Mouse (Mus musculus) lung, postnatal 0 days (tissue): ENCODE results near the gene Pxk. TPM values are rescaled to one million over a fixed set of nuclear protein-coding genes. Genes with fewer than 3 reads are reported as not detected.

ENCODE experiments used
- ATAC-seq: fragments of 200-750 bp; cut with Nextera tagmentation; 2 replicates; pipeline ENCODE4 v1.8.0; 2017; ENCODE audit warnings: moderate library complexity
- DNase-seq: peaks from one replicate; pipeline ENCODE4 v3.0.0-alpha.2; 2016; ENCODE audit warnings: low spot score
- H3K27ac ChIP-seq: fragments of 300-500 bp; sonication (generic); 2 replicates; pipeline ENCODE4 v1.5.1; 2014; ENCODE audit warnings: antibody characterized with exemption, mild to moderate bottlenecking, low read length, mixed read lengths
- H3K27me3 ChIP-seq: fragments of 300-500 bp; sonication (generic); replicated peaks from 2 replicates; pipeline ENCODE4 v1.6.1; 2014; ENCODE audit warnings: low read length, mixed read lengths; ENCODE audit not compliant: insufficient read depth
- H3K36me3 ChIP-seq: fragments of 300-500 bp; sonication (generic); 2 replicates; pipeline ENCODE4 v1.6.1; 2014; ENCODE audit warnings: low read length, mixed read lengths; ENCODE audit not compliant: insufficient read depth
- H3K4me1 ChIP-seq: fragments of 300-500 bp; sonication (generic); 2 replicates; pipeline ENCODE4 v1.6.1; 2014; ENCODE audit warnings: antibody characterized with exemption, low read depth, low read length, mixed read lengths; ENCODE audit not compliant: insufficient read depth
- H3K4me2 ChIP-seq: fragments of 300-500 bp; sonication (generic); replicated peaks from 2 replicates; pipeline ENCODE4 v1.6.1; 2014; ENCODE audit warnings: low read depth, mild to moderate bottlenecking, low read length, moderate library complexity, mixed read lengths
- H3K4me3 ChIP-seq: fragments of 300-500 bp; sonication (generic); 2 replicates; pipeline ENCODE4 v1.5.1; 2014; ENCODE audit warnings: low read depth, low read length
- H3K9ac ChIP-seq: fragments of 300-500 bp; sonication (generic); replicated peaks from 2 replicates; pipeline ENCODE4 v1.6.1; 2014; ENCODE audit warnings: low read depth, mild to moderate bottlenecking
- H3K9me3 ChIP-seq: fragments of 300-500 bp; sonication (generic); 2 replicates; pipeline ENCODE4 v1.6.1; 2016; ENCODE audit warnings: low read length, mixed read lengths
- CTCF ChIP-seq: IDR thresholded peaks from 2 replicates; pipeline ENCODE4 v1.5.1; 2016; ENCODE audit warnings: antibody characterized with exemption, mild to moderate bottlenecking
- EP300 ChIP-seq: IDR thresholded peaks from 2 replicates; pipeline ENCODE4 v1.6.1; 2016; ENCODE audit warnings: antibody characterized with exemption, mild to moderate bottlenecking, control low read depth
- WGBS: fragments of 180-500 bp; shearing (Covaris S2); extraction: QIAGEN DNeasy Blood & Tissue Kit; methylation state at CpG from one replicate; pipeline ENCODE4 v1.1.7; 2014; 5-methylcytosine and 5-hydroxymethylcytosine counted together
- polyA plus RNA-seq: library from polyadenylated mRNA; unstranded; fragments of >200 nt; fragmentation: Nextera tagmentation; extraction: Ambion mirVana; gene quantifications from 2 replicates; pipeline ENCODE4 v1.2.1, GENCODE M21; 2015

Gene Pxk
- polyA plus RNA-seq, 1 experiment from 2014 or later = 47.5 TPM

- peaks cover 21% of the 10 kb centered on the region for H3K36me3 ChIP-seq
- TF ChIP-seq EP300 = no peak
- TF ChIP-seq CTCF = no peak
- WGBS = 88% methylated on average over 1 of the region's 1 CpGs
Measured at GRCm38 (mm10) chr14:8082949-8083348, 15.1 kb upstream of the Pxk start.

GRCm38 (mm10) chr14:8089016-8089415, 9.0 kb upstream of the Pxk start:
- Histone ChIP-seq H3K4me3 (no peak overlapping the region), H3K4me1 (no peaks in the 10 kb centered on the region), H3K36me3 (peaks cover 34% of the 10 kb centered on the region), H3K9me3 (no peaks in the 10 kb centered on the region), H3K27ac (no peak overlapping the region), H3K4me2 (no peak overlapping the region), H3K9ac (no peak overlapping the region), H3K27me3 (no peaks in the 10 kb centered on the region)
- DNase-seq (no peak), ATAC-seq (no peak)
- 90% methylated on average over 2 of the region's 2 CpGs for WGBS
- TF ChIP-seq EP300 (no peak), CTCF (no peak)

More at GRCm38 (mm10) chr14:8082949-8083348, 15.1 kb upstream of the Pxk start:
- Histone ChIP-seq H3K4me2 (no peak overlapping the region), H3K9me3 (no peaks in the 10 kb centered on the region), H3K27me3 (no peaks in the 10 kb centered on the region; the same call in 1 of the 2 replicates), H3K27ac (no peak overlapping the region), H3K9ac (no peak overlapping the region), H3K4me3 (no peak overlapping the region), H3K4me1 (peaks cover 7% of the 10 kb centered on the region; the same call in 1 of the 2 replicates)
- ATAC-seq = peak; percentile 16; the same call in 1 of the 2 replicates
- peak; percentile 78 for DNase-seq

- 88% methylated on average over 2 of the region's 2 CpGs for WGBS
Measured at GRCm38 (mm10) chr14:8092573-8092972, 5.4 kb upstream of the Pxk start.

GRCm38 (mm10) chr14:8093427-8093826, 4.6 kb upstream of the Pxk start:
- DNase-seq (peak; percentile 38), ATAC-seq (no peak)
- Histone ChIP-seq H3K27ac (no peak overlapping the region), H3K4me2 (no peak overlapping the region), H3K4me1 (peaks cover 10% of the 10 kb centered on the region; the same call in 1 of the 2 replicates), H3K9ac (no peak overlapping the region), H3K4me3 (no peak overlapping the region), H3K27me3 (no peaks in the 10 kb centered on the region), H3K9me3 (no peaks in the 10 kb centered on the region), H3K36me3 (peaks cover 13% of the 10 kb centered on the region; the same call in 1 of the 2 replicates)
- no peak for TF ChIP-seq EP300
- no peak for TF ChIP-seq CTCF
- 59% methylated on average over 5 of the region's 5 CpGs for WGBS

More at GRCm38 (mm10) chr14:8092573-8092972, 5.4 kb upstream of the Pxk start:
- Histone ChIP-seq H3K4me3 (no peak overlapping the region), H3K4me2 (no peak overlapping the region), H3K9me3 (no peaks in the 10 kb centered on the region), H3K4me1 (peaks cover 7% of the 10 kb centered on the region; the same call in 1 of the 2 replicates), H3K27ac (no peak overlapping the region), H3K36me3 (peaks cover 14% of the 10 kb centered on the region; the same call in 1 of the 2 replicates), H3K9ac (no peak overlapping the region), H3K27me3 (no peaks in the 10 kb centered on the region)
- ATAC-seq = no peak
- DNase-seq = peak; percentile 75
- TF ChIP-seq CTCF (peak; percentile 66), EP300 (no peak)

- H3K27me3 ChIP-seq = no peaks in the 10 kb centered on the region
- peaks cover 7% of the 10 kb centered on the region; the same call in 1 of the 2 replicates for H3K36me3 ChIP-seq
- no peak overlapping the region for H3K4me3 ChIP-seq
- H3K4me1 ChIP-seq = peaks cover 10% of the 10 kb centered on the region; the same call in 1 of the 2 replicates
- H3K27ac ChIP-seq = peak overlapping the region; percentile 81
- 0 out of 2 replicates have a peak, but pooled peaks have one; percentile 2 for ATAC-seq
- 0 out of 2 replicates have a peak overlapping the region, but pooled peaks have one; percentile 9 for H3K9ac ChIP-seq
- DNase-seq = peak; percentile 73
- 28% methylated on average over 3 of the region's 3 CpGs for WGBS
- no peaks in the 10 kb centered on the region for H3K9me3 ChIP-seq
- no peak for TF ChIP-seq EP300
- TF ChIP-seq CTCF = no peak
- peak overlapping the region; percentile 48 for H3K4me2 ChIP-seq
Measured at GRCm38 (mm10) chr14:8094931-8095561, 3.0 kb upstream of the Pxk start.

- peaks cover 2% of the 10 kb centered on the region; the same call in 1 of the 2 replicates for H3K36me3 ChIP-seq
- H3K4me1 ChIP-seq = peaks cover 10% of the 10 kb centered on the region; the same call in 1 of the 2 replicates
- TF ChIP-seq CTCF = no peak
- TF ChIP-seq EP300 = no peak
- 26% methylated on average over 7 of the region's 7 CpGs for WGBS
- peak overlapping the region; percentile 9; the same call in 1 of the 2 replicates for H3K9ac ChIP-seq
- no peaks in the 10 kb centered on the region for H3K27me3 ChIP-seq
- DNase-seq (peak; percentile 80), ATAC-seq (peak; percentile 22; the same call in 1 of the 2 replicates)
- H3K4me3 ChIP-seq = peak overlapping the region; percentile 8; the same call in 1 of the 2 replicates
- H3K9me3 ChIP-seq = no peaks in the 10 kb centered on the region
- peak overlapping the region; percentile 81 for H3K27ac ChIP-seq
- H3K4me2 ChIP-seq = peak overlapping the region; percentile 48
Measured at GRCm38 (mm10) chr14:8095562-8095950, 2.5 kb upstream of the Pxk start.
